Mouse (Mus musculus): ENCODE measurements at regions not wholly inside any gene's neighbourhood (a gene's known extent, or its start where the extent isn't known, plus 50 kb on each side); places are given as distances from the start of the nearest gene placed in this dataset.

DNA sequence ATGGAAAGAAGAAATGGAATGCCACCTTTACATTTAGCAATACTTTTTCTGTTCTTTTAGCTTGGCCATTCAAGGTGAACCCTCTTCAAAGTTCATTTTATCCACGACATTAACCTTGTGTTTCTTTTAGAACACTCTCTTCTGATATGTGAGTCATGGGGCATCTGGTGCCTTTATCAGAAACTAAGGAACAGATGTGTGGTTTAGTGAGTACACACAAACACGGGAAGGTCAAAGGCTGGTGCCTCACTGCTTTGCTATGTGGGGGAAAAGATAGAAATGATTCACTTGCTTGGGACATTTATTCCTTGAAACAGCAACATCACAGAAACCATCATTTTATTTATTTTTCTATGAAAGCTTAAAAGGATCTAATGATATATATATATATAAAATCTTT lies 428.7 kb downstream of the Kctd12 start:
- H3K27ac ChIP-seq = no peak overlapping the region
- 33% methylated on average over 2 of the region's 2 CpGs for WGBS
- no peak overlapping the region for H3K4me3 ChIP-seq (replicated peaks)
- no peak overlapping the region for H3K9ac ChIP-seq
- no peaks in the 10 kb centered on the region for H3K4me1 ChIP-seq
- ATAC-seq (ENCODE audit: insufficient read depth, low FRiP score, low read depth) = no peak
- no peak overlapping the region for H3K4me2 ChIP-seq
- H3K36me3 ChIP-seq = no peaks in the 10 kb centered on the region
- H3K9me3 ChIP-seq = no peaks in the 10 kb centered on the region
- H3K27me3 ChIP-seq (replicated peaks) = no peaks in the 10 kb centered on the region

DNA sequence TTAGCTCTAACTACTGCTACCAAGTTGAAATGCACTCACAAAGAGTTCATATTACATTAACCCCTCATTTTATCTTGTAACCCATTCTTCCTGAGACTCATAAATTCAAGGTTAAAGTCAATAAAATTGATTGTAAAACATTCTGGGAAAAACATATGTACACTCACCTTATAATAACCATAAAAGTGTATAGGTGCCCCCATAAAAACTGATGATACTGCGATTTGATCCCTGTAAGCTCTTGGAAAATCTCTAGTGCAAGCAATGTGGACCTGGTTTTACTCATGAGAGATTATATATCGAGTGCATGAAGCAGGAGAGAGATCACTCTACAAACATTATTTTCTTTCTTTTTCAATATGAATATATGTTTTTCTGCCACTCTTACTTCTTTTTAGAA lies 429.8 kb downstream of the Kctd12 start:
- Histone ChIP-seq H3K9me3 (no peaks in the 10 kb centered on the region), H3K27ac (no peak overlapping the region), H3K4me3 (replicated peaks) (no peak overlapping the region), H3K4me2 (no peak overlapping the region), H3K36me3 (no peaks in the 10 kb centered on the region), H3K27me3 (replicated peaks) (no peaks in the 10 kb centered on the region), H3K4me1 (no peaks in the 10 kb centered on the region), H3K9ac (no peak overlapping the region)
- 67% methylated on average over 2 of the region's 2 CpGs for WGBS
- no peak for ATAC-seq (ENCODE audit: insufficient read depth, low FRiP score, low read depth)

DNA sequence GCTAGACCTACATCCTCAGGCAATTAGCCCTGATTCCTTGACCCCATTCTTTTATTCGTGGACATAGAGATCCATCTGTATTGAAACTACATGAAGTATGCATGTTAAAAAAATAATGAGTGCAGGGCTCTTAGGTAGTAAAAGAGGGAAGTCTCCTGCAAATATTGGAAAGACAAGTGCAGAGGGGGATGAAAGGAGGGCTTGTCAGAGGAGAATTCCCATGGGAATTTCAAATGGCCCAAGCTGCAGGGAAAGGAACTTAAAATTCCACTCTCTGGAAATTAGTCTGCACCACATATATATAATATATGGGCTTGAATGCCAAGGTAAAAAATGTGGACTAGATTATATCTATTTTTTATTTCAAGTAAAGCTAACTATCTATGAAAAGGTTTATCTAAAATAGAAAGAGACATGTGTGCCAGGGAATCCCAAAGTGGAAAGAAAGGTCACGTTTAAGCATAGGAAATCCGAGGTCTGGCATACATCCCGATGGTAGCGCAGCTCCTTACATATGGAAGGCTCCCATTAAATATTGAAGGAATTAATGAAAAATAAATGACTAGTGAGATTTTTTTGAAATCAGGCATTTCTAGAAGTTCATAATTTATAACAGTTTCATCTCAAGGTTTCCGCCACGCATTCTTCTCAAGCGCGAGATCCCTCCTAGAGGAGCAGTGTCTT lies 457.4 kb downstream of the Kctd12 start:
- ATAC-seq (ENCODE audit: insufficient read depth, low FRiP score, low read depth) = no peak
- Histone ChIP-seq H3K4me1 (no peaks in the 10 kb centered on the region), H3K4me3 (replicated peaks) (no peak overlapping the region), H3K4me2 (no peak overlapping the region), H3K36me3 (no peaks in the 10 kb centered on the region), H3K9me3 (no peaks in the 10 kb centered on the region), H3K9ac (no peak overlapping the region), H3K27ac (no peak overlapping the region), H3K27me3 (replicated peaks) (no peaks in the 10 kb centered on the region)
- WGBS = 86% methylated on average over 9 of the region's 9 CpGs

DNA sequence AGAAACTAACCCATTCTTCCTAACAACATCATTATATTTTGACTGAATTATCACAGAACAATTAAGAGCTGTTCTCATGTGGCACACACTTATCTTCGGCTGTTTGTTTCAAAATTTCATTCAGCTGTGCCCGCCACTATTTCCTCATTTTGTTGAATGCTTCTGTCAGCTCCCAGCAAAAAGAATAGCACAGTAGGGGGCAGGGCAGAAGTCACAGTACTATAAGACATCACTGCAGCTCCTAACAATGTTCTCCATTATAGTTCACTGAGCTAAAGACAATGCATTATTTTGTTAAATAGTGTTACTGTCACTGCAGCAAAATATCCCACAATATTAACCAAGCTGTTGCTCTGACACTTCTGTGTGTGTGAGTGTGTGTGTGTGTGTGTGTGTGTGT lies 465.7 kb downstream of the Kctd12 start:
- no peak overlapping the region for H3K27ac ChIP-seq

DNA sequence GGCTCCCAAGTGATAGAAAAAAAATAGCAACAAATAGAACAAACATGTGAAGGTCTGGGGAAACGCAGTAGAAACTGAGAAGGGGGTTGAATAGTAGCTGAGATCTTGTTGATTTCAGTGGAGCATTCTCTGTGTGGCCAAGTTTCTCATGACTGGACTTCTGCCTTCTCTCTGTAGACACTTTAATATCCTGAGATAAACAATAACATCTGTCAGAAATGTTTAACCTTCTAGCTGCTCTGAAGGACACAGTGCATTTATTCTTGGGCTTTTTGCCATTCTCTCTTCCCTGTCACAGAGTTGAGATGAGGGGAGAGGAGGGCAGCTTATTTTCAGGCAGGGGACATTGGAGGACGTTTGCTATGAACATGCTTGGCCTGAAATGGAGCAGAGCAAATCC lies 467.9 kb downstream of the Kctd12 start:
- no peaks in the 10 kb centered on the region for H3K27me3 ChIP-seq (replicated peaks)
- no peak overlapping the region for H3K27ac ChIP-seq
- no peak overlapping the region for H3K4me3 ChIP-seq (replicated peaks)
- H3K9me3 ChIP-seq = no peaks in the 10 kb centered on the region
- no peaks in the 10 kb centered on the region for H3K36me3 ChIP-seq
- ATAC-seq (ENCODE audit: insufficient read depth, low FRiP score, low read depth) = no peak
- H3K9ac ChIP-seq = no peak overlapping the region
- 23% methylated on average over 2 of the region's 2 CpGs for WGBS
- H3K4me1 ChIP-seq = no peaks in the 10 kb centered on the region
- H3K4me2 ChIP-seq = no peak overlapping the region

More for the DNA sequence above, 465.7 kb downstream of the Kctd12 start:
- H3K36me3 ChIP-seq = no peaks in the 10 kb centered on the region
- H3K9ac ChIP-seq = no peak overlapping the region
- ATAC-seq (ENCODE audit: insufficient read depth, low FRiP score, low read depth) = no peak
- no peaks in the 10 kb centered on the region for H3K4me1 ChIP-seq
- 31% methylated on average over 2 of the region's 2 CpGs for WGBS
- no peak overlapping the region for H3K4me3 ChIP-seq (replicated peaks)
- H3K27me3 ChIP-seq (replicated peaks) = no peaks in the 10 kb centered on the region
- no peak overlapping the region for H3K4me2 ChIP-seq
- no peaks in the 10 kb centered on the region for H3K9me3 ChIP-seq

DNA sequence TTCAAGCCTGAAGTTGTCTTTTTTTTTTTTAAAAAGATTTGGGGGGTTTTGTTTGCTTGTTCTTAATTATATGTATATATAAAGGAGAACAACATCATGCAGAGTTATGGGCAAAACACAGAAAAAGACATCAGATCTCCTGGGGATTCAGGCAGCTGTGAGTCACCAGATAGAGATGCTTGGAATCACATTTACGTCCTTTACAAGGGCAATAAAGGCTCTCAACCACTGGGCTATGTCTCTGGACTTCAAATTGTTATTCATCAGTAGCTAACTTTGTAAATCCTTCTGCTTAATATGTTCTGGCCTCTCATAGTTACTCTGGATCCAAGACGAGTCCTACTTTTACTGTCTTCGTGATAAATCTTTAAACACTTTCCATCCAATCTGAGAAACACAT lies 469.8 kb downstream of the Kctd12 start:
- H3K9ac ChIP-seq = no peak overlapping the region
- no peaks in the 10 kb centered on the region for H3K4me1 ChIP-seq
- no peak overlapping the region for H3K4me3 ChIP-seq (replicated peaks)
- H3K9me3 ChIP-seq = no peaks in the 10 kb centered on the region
- no peaks in the 10 kb centered on the region for H3K36me3 ChIP-seq
- H3K27ac ChIP-seq = no peak overlapping the region
- H3K27me3 ChIP-seq (replicated peaks) = no peaks in the 10 kb centered on the region
- ATAC-seq (ENCODE audit: insufficient read depth, low FRiP score, low read depth) = no peak
- WGBS = 47% methylated on average over 3 of the region's 3 CpGs
- no peak overlapping the region for H3K4me2 ChIP-seq

DNA sequence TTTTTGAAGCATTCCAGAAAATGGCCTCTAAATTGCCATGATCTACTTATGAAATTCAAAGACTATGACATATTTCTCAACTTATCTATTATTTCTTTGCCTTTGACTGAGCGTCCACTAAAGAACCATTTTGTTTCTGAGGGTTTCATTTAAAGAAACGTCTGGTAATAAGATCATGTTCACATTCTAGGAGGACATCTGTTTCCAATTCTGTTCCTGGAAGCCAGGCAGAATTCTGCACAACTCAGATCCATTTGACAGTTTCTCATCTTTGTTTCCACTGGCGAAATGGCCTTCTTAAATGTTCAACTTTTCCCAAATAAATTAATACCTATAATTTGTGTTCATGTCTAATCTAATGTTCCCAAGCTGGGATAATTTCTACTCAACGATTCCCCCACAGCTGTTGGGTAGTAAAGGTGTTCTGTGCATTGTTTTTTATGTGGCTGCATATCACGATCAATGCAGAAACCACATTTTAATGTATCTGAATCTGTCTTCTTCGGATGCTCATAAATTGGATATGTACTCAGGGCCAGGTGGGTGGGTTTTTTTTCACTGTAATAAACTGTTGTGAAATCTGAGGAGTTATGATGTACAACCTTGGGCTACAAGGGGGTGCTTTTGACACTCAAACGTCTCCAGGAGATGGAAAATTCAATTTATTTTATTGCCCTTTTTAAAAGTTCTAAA lies 470.6 kb downstream of the Kctd12 start:
- no peaks in the 10 kb centered on the region for H3K36me3 ChIP-seq
- no peak overlapping the region for H3K27ac ChIP-seq
- no peaks in the 10 kb centered on the region for H3K9me3 ChIP-seq
- H3K4me2 ChIP-seq = no peak overlapping the region
- H3K4me3 ChIP-seq (replicated peaks) = no peak overlapping the region
- no peaks in the 10 kb centered on the region for H3K27me3 ChIP-seq (replicated peaks)
- ATAC-seq (ENCODE audit: insufficient read depth, low FRiP score, low read depth) = no peak
- H3K9ac ChIP-seq = no peak overlapping the region
- 64% methylated on average over 7 of the region's 7 CpGs for WGBS
- no peaks in the 10 kb centered on the region for H3K4me1 ChIP-seq

DNA sequence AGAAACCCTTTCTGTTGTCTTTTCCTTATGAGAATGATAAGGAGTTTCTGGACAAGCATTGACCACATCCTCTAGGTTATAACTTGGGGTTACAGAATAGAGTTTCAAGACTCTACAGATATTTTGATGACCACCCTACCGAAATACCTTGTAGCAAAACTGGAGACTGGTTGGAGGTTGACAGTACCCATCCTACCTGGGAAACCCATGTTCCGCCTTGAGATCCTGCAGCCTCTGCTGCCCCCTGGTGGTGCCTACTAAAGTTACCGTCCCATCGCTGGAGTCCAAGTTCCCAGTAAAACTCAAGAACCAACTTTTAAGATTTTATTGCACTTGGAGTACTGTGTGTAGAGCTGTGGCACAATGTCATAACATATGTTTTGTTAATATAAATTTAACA lies 472.1 kb downstream of the Kctd12 start:
- Histone ChIP-seq H3K4me1 (no peaks in the 10 kb centered on the region), H3K9ac (no peak overlapping the region), H3K9me3 (no peaks in the 10 kb centered on the region), H3K36me3 (no peaks in the 10 kb centered on the region), H3K4me2 (no peak overlapping the region), H3K27me3 (replicated peaks) (no peaks in the 10 kb centered on the region), H3K27ac (no peak overlapping the region), H3K4me3 (replicated peaks) (no peak overlapping the region)
- no peak for ATAC-seq (ENCODE audit: insufficient read depth, low FRiP score, low read depth)
- WGBS = 40% methylated on average over 4 of the region's 4 CpGs

DNA sequence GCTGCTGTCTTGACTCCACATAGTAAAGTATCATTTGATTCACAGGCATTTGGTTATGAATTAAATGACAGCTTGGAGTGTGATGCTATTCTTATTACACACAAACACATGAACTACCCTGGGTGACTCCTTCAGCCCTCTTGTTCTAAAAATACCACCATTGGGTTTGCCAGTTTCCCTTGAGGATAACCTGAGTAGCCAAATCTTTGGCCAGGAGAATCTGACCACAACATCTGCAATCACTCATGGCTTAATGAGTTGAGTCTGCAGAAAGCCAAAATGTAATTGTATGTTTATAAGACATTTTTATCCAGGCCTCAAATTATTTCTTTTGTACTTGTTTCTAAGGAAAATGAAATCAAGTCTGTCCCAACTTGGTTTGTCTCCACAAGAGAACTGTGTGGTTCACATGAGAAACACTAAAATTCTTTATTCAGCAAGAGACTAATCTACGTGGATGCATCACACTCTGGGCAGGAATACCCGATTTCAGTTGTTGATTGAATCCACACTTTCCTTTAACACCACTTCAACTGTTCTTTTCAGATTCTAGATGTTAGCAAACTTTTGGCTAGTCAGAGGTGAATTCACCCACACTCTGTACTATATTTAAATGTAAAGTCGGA lies 476.6 kb downstream of the Kctd12 start:
- 57% methylated on average over 3 of the region's 3 CpGs for WGBS
- no peak overlapping the region for H3K4me3 ChIP-seq (replicated peaks)
- H3K4me2 ChIP-seq = no peak overlapping the region
- no peak for ATAC-seq (ENCODE audit: insufficient read depth, low FRiP score, low read depth)
- no peak overlapping the region for H3K9ac ChIP-seq
- H3K9me3 ChIP-seq = no peaks in the 10 kb centered on the region
- H3K36me3 ChIP-seq = no peaks in the 10 kb centered on the region
- H3K27ac ChIP-seq = no peak overlapping the region
- H3K27me3 ChIP-seq (replicated peaks) = no peaks in the 10 kb centered on the region
- no peaks in the 10 kb centered on the region for H3K4me1 ChIP-seq

DNA sequence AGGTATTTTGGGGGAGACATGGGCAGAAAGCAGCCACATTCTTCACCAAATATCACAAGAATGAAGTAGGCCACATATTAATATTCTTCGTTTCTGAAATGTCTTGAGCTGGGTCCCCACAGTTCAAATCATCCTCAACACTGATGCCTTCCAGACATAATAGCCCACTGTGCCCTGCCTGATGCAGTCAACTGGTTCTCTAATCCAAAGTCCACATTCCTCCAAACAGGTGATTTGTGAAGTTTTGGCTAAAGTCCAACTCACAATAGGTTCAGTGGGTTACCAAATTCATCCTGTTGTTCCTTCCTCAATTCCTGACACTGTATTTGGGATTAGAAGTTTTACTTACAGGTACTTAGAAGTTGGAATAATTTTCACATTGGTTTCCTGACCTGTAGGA lies 485.3 kb downstream of the Kctd12 start:
- Histone ChIP-seq H3K36me3 (no peaks in the 10 kb centered on the region), H3K27me3 (replicated peaks) (no peaks in the 10 kb centered on the region), H3K4me1 (no peaks in the 10 kb centered on the region), H3K4me2 (no peak overlapping the region), H3K27ac (no peak overlapping the region), H3K4me3 (replicated peaks) (no peak overlapping the region), H3K9ac (no peak overlapping the region), H3K9me3 (no peaks in the 10 kb centered on the region)
- 86% methylated on average over 1 of the region's 1 CpGs for WGBS
- no peak for ATAC-seq (ENCODE audit: insufficient read depth, low FRiP score, low read depth)

DNA sequence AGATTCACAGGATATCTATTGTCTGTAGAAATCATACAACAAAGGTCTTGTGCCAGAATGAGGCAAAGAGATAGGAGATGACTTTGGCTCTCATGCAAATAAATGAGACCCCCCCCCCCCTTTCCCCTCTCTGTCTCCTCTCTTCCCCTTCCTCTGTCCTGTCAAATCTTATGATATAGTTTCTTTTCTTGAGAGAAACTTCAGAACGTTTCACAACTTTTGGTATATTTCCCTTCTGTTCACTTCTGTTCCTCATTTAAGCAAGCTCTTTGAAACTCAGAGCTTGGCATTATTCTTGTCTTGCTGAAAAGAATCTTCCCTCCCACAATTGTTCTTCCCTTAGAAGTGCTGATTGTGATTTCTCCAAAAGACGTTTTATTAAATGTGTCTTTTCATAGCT lies 490.1 kb downstream of the Kctd12 start:
- no peak overlapping the region for H3K4me2 ChIP-seq
- no peak overlapping the region for H3K4me3 ChIP-seq (replicated peaks)
- no peaks in the 10 kb centered on the region for H3K9me3 ChIP-seq
- H3K27me3 ChIP-seq (replicated peaks) = no peaks in the 10 kb centered on the region
- H3K9ac ChIP-seq = no peak overlapping the region
- H3K4me1 ChIP-seq = no peaks in the 10 kb centered on the region
- H3K27ac ChIP-seq = no peak overlapping the region
- no peaks in the 10 kb centered on the region for H3K36me3 ChIP-seq
- 51% methylated on average over 2 of the region's 2 CpGs for WGBS
- ATAC-seq (ENCODE audit: insufficient read depth, low FRiP score, low read depth) = no peak

DNA sequence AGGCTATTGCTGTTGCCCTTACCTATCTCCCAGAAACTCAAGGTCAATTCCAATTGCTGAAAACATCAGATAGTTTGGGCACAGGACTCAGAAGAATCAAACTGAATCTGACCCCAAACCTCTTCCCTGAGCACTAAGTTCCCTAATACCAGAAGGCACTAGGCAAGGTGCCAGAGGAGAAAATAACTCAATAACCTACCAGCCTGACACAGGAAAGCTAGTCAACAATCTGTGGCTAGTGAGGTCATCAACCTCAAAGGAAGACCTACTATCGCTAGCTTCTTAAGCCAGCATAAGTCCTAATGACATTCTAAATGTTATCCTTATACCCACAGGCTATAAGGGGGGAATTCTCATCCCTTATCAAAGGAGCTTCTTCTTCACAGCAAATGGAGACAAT lies 491.2 kb downstream of the Kctd12 start:
- Histone ChIP-seq H3K36me3 (no peaks in the 10 kb centered on the region), H3K4me3 (replicated peaks) (no peak overlapping the region), H3K4me2 (no peak overlapping the region), H3K4me1 (no peaks in the 10 kb centered on the region), H3K9me3 (no peaks in the 10 kb centered on the region), H3K27ac (no peak overlapping the region), H3K27me3 (replicated peaks) (no peaks in the 10 kb centered on the region), H3K9ac (no peak overlapping the region)
- no peak for ATAC-seq (ENCODE audit: insufficient read depth, low FRiP score, low read depth)
- 80% methylated on average over 1 of the region's 1 CpGs for WGBS
